Mouse (Mus musculus): ENCODE results near the gene Slc44a3. TPM values are rescaled to one million over a fixed set of nuclear protein-coding genes. Genes with fewer than 3 reads are reported as not detected.

Slc44a3 gene
- polyA plus RNA-seq, 1 experiment from 2014 or later = 15.2 TPM

- ATAC-seq (ENCODE audit: insufficient read depth) = no peak
- Histone ChIP-seq H3K4me1 (replicated peaks) (no peaks in the 10 kb centered on the region), H3K9ac (no peak overlapping the region), H3K9me3 (replicated peaks) (no peaks in the 10 kb centered on the region), H3K36me3 (replicated peaks) (no peaks in the 10 kb centered on the region), H3K4me3 (replicated peaks) (no peak overlapping the region), H3K4me2 (no peak overlapping the region), H3K27ac (replicated peaks) (no peak overlapping the region), H3K27me3 (no peaks in the 10 kb centered on the region)
- WGBS (ENCODE audit: insufficient replicate concordance) = 84% methylated on average over 5 of the region's 5 CpGs
These were observed 37.6 kb upstream of the Slc44a3 start for GRCm38 (mm10) chr3:121569767-121570166.

GRCm38 (mm10) chr3:121569004-121569403 lies 36.8 kb upstream of the Slc44a3 start:
- Histone ChIP-seq H3K4me1 (replicated peaks) (no peaks in the 10 kb centered on the region), H3K36me3 (replicated peaks) (no peaks in the 10 kb centered on the region), H3K9me3 (replicated peaks) (no peaks in the 10 kb centered on the region), H3K27me3 (no peaks in the 10 kb centered on the region), H3K4me3 (replicated peaks) (no peak overlapping the region), H3K4me2 (no peak overlapping the region), H3K27ac (replicated peaks) (no peak overlapping the region), H3K9ac (no peak overlapping the region)
- ATAC-seq (ENCODE audit: insufficient read depth) = no peak
- 72% methylated on average over 9 of the region's 9 CpGs for WGBS (ENCODE audit: insufficient replicate concordance)

GRCm38 (mm10) chr3:121567904-121568303 lies 35.7 kb upstream of the Slc44a3 start:
- no peak overlapping the region for H3K4me2 ChIP-seq
- H3K27me3 ChIP-seq = no peaks in the 10 kb centered on the region
- no peak overlapping the region for H3K4me3 ChIP-seq (replicated peaks)
- H3K9ac ChIP-seq = no peak overlapping the region
- no peaks in the 10 kb centered on the region for H3K9me3 ChIP-seq (replicated peaks)
- 65% methylated on average over 9 of the region's 9 CpGs for WGBS (ENCODE audit: insufficient replicate concordance)
- no peak for ATAC-seq (ENCODE audit: insufficient read depth)
- no peaks in the 10 kb centered on the region for H3K36me3 ChIP-seq (replicated peaks)
- no peak overlapping the region for H3K27ac ChIP-seq (replicated peaks)
- no peaks in the 10 kb centered on the region for H3K4me1 ChIP-seq (replicated peaks)

GRCm38 (mm10) chr3:121567337-121567900 lies 35.2 kb upstream of the Slc44a3 start:
- Histone ChIP-seq H3K9ac (no peak overlapping the region), H3K27me3 (no peaks in the 10 kb centered on the region), H3K4me1 (replicated peaks) (no peaks in the 10 kb centered on the region), H3K4me2 (no peak overlapping the region), H3K9me3 (replicated peaks) (no peaks in the 10 kb centered on the region), H3K4me3 (replicated peaks) (no peak overlapping the region), H3K36me3 (replicated peaks) (no peaks in the 10 kb centered on the region), H3K27ac (replicated peaks) (no peak overlapping the region)
- WGBS (ENCODE audit: insufficient replicate concordance) = 77% methylated on average over 2 of the region's 2 CpGs
- no peak for ATAC-seq (ENCODE audit: insufficient read depth)

GRCm38 (mm10) chr3:121566901-121567300 lies 34.7 kb upstream of the Slc44a3 start:
- no peaks in the 10 kb centered on the region for H3K4me1 ChIP-seq (replicated peaks)

GRCm38 (mm10) chr3:121561803-121562202 lies 29.6 kb upstream of the Slc44a3 start:
- no peak for ATAC-seq (ENCODE audit: insufficient read depth)
- Histone ChIP-seq H3K4me3 (replicated peaks) (no peak overlapping the region), H3K27ac (replicated peaks) (no peak overlapping the region), H3K27me3 (no peaks in the 10 kb centered on the region), H3K9me3 (replicated peaks) (no peaks in the 10 kb centered on the region), H3K36me3 (replicated peaks) (no peaks in the 10 kb centered on the region), H3K4me2 (no peak overlapping the region), H3K4me1 (replicated peaks) (peaks cover 3% of the 10 kb centered on the region; the same call in 1 of the 2 replicates), H3K9ac (no peak overlapping the region)
- WGBS (ENCODE audit: insufficient replicate concordance) = 58% methylated on average over 3 of the region's 3 CpGs

More at GRCm38 (mm10) chr3:121566901-121567300, 34.7 kb upstream of the Slc44a3 start:
- H3K4me2 ChIP-seq = no peak overlapping the region
- H3K9me3 ChIP-seq (replicated peaks) = no peaks in the 10 kb centered on the region
- ATAC-seq (ENCODE audit: insufficient read depth) = no peak
- no peaks in the 10 kb centered on the region for H3K36me3 ChIP-seq (replicated peaks)
- no peak overlapping the region for H3K27ac ChIP-seq (replicated peaks)
- H3K4me3 ChIP-seq (replicated peaks) = no peak overlapping the region
- 61% methylated on average over 4 of the region's 4 CpGs for WGBS (ENCODE audit: insufficient replicate concordance)
- H3K9ac ChIP-seq = no peak overlapping the region
- H3K27me3 ChIP-seq = no peaks in the 10 kb centered on the region

- 71% methylated on average over 14 of the region's 14 CpGs for WGBS (ENCODE audit: insufficient replicate concordance)
- Histone ChIP-seq H3K27me3 (no peaks in the 10 kb centered on the region), H3K9me3 (replicated peaks) (no peaks in the 10 kb centered on the region), H3K4me1 (replicated peaks) (peaks cover 13% of the 10 kb centered on the region), H3K27ac (replicated peaks) (no peak overlapping the region), H3K9ac (no peak overlapping the region), H3K4me3 (replicated peaks) (no peak overlapping the region), H3K4me2 (no peak overlapping the region), H3K36me3 (replicated peaks) (no peaks in the 10 kb centered on the region)
- ATAC-seq (ENCODE audit: insufficient read depth) = no peak
These were observed 28.1 kb upstream of the Slc44a3 start for GRCm38 (mm10) chr3:121560115-121560865.

- Histone ChIP-seq H3K36me3 (replicated peaks) (no peaks in the 10 kb centered on the region), H3K4me3 (replicated peaks) (no peak overlapping the region), H3K9ac (no peak overlapping the region), H3K9me3 (replicated peaks) (no peaks in the 10 kb centered on the region), H3K27ac (replicated peaks) (no peak overlapping the region), H3K4me2 (no peak overlapping the region), H3K4me1 (replicated peaks) (peaks cover 13% of the 10 kb centered on the region), H3K27me3 (no peaks in the 10 kb centered on the region)
- WGBS (ENCODE audit: insufficient replicate concordance) = 71% methylated on average over 15 of the region's 15 CpGs
- no peak for ATAC-seq (ENCODE audit: insufficient read depth)
These were observed 27.4 kb upstream of the Slc44a3 start for GRCm38 (mm10) chr3:121559406-121560114.

- WGBS (ENCODE audit: insufficient replicate concordance) = 67% methylated on average over 8 of the region's 8 CpGs
These were observed 26.7 kb upstream of the Slc44a3 start for GRCm38 (mm10) chr3:121558861-121559260.

GRCm38 (mm10) chr3:121556304-121556703 lies 24.1 kb upstream of the Slc44a3 start:
- Histone ChIP-seq H3K27me3 (no peaks in the 10 kb centered on the region), H3K4me2 (no peak overlapping the region), H3K4me3 (replicated peaks) (no peak overlapping the region), H3K36me3 (replicated peaks) (no peaks in the 10 kb centered on the region), H3K9me3 (replicated peaks) (no peaks in the 10 kb centered on the region), H3K9ac (no peak overlapping the region), H3K27ac (replicated peaks) (no peak overlapping the region), H3K4me1 (replicated peaks) (peaks cover 13% of the 10 kb centered on the region)
- ATAC-seq (ENCODE audit: insufficient read depth) = peak; percentile 79
- 24% methylated on average over 7 of the region's 7 CpGs for WGBS (ENCODE audit: insufficient replicate concordance)

More at GRCm38 (mm10) chr3:121558861-121559260, 26.7 kb upstream of the Slc44a3 start:
- no peaks in the 10 kb centered on the region for H3K27me3 ChIP-seq
- H3K4me3 ChIP-seq (replicated peaks) = no peak overlapping the region
- no peaks in the 10 kb centered on the region for H3K9me3 ChIP-seq (replicated peaks)
- ATAC-seq (ENCODE audit: insufficient read depth) = no peak
- no peak overlapping the region for H3K9ac ChIP-seq
- H3K27ac ChIP-seq (replicated peaks) = no peak overlapping the region
- H3K4me2 ChIP-seq = no peak overlapping the region
- no peaks in the 10 kb centered on the region for H3K36me3 ChIP-seq (replicated peaks)
- H3K4me1 ChIP-seq (replicated peaks) = peaks cover 13% of the 10 kb centered on the region

GRCm38 (mm10) chr3:121553294-121553693 lies 21.1 kb upstream of the Slc44a3 start:
- no peak for ATAC-seq (ENCODE audit: insufficient read depth)
- Histone ChIP-seq H3K27me3 (no peaks in the 10 kb centered on the region), H3K36me3 (replicated peaks) (no peaks in the 10 kb centered on the region), H3K27ac (replicated peaks) (no peak overlapping the region), H3K9me3 (replicated peaks) (no peaks in the 10 kb centered on the region), H3K4me3 (replicated peaks) (no peak overlapping the region), H3K4me2 (no peak overlapping the region), H3K4me1 (replicated peaks) (peaks cover 13% of the 10 kb centered on the region), H3K9ac (no peak overlapping the region)
- WGBS (ENCODE audit: insufficient replicate concordance) = 74% methylated on average over 14 of the region's 14 CpGs

Data from liver, embryonic 15.5 days (tissue).